Mouse (Mus musculus) lung, postnatal 0 days (tissue): ENCODE data around the gene Foxf1. TPM values are rescaled to one million over a fixed set of nuclear protein-coding genes. Genes with fewer than 3 reads are reported as not detected.

Experiments
- ATAC-seq: fragments of 200-750 bp; cut with Nextera tagmentation; 2 replicates; pipeline ENCODE4 v1.8.0; 2017; ENCODE audit warnings: moderate library complexity
- DNase-seq: peaks from one replicate; pipeline ENCODE4 v3.0.0-alpha.2; 2016; ENCODE audit warnings: low spot score
- H3K27ac ChIP-seq: fragments of 300-500 bp; sonication (generic); 2 replicates; pipeline ENCODE4 v1.5.1; 2014; ENCODE audit warnings: antibody characterized with exemption, mild to moderate bottlenecking, low read length, mixed read lengths
- H3K27me3 ChIP-seq: fragments of 300-500 bp; sonication (generic); replicated peaks from 2 replicates; pipeline ENCODE4 v1.6.1; 2014; ENCODE audit warnings: low read length, mixed read lengths; ENCODE audit not compliant: insufficient read depth
- H3K36me3 ChIP-seq: fragments of 300-500 bp; sonication (generic); 2 replicates; pipeline ENCODE4 v1.6.1; 2014; ENCODE audit warnings: low read length, mixed read lengths; ENCODE audit not compliant: insufficient read depth
- H3K4me1 ChIP-seq: fragments of 300-500 bp; sonication (generic); 2 replicates; pipeline ENCODE4 v1.6.1; 2014; ENCODE audit warnings: antibody characterized with exemption, low read depth, low read length, mixed read lengths; ENCODE audit not compliant: insufficient read depth
- H3K4me2 ChIP-seq: fragments of 300-500 bp; sonication (generic); replicated peaks from 2 replicates; pipeline ENCODE4 v1.6.1; 2014; ENCODE audit warnings: low read depth, mild to moderate bottlenecking, low read length, moderate library complexity, mixed read lengths
- H3K4me3 ChIP-seq: fragments of 300-500 bp; sonication (generic); 2 replicates; pipeline ENCODE4 v1.5.1; 2014; ENCODE audit warnings: low read depth, low read length
- H3K9ac ChIP-seq: fragments of 300-500 bp; sonication (generic); replicated peaks from 2 replicates; pipeline ENCODE4 v1.6.1; 2014; ENCODE audit warnings: low read depth, mild to moderate bottlenecking
- H3K9me3 ChIP-seq: fragments of 300-500 bp; sonication (generic); 2 replicates; pipeline ENCODE4 v1.6.1; 2016; ENCODE audit warnings: low read length, mixed read lengths
- CTCF ChIP-seq: IDR thresholded peaks from 2 replicates; pipeline ENCODE4 v1.5.1; 2016; ENCODE audit warnings: antibody characterized with exemption, mild to moderate bottlenecking
- EP300 ChIP-seq: IDR thresholded peaks from 2 replicates; pipeline ENCODE4 v1.6.1; 2016; ENCODE audit warnings: antibody characterized with exemption, mild to moderate bottlenecking, control low read depth
- WGBS: fragments of 180-500 bp; shearing (Covaris S2); extraction: QIAGEN DNeasy Blood & Tissue Kit; methylation state at CpG from one replicate; pipeline ENCODE4 v1.1.7; 2014; 5-methylcytosine and 5-hydroxymethylcytosine counted together
- polyA plus RNA-seq: library from polyadenylated mRNA; unstranded; fragments of >200 nt; fragmentation: Nextera tagmentation; extraction: Ambion mirVana; gene quantifications from 2 replicates; pipeline ENCODE4 v1.2.1, GENCODE M21; 2015

The Foxf1 gene
- polyA plus RNA-seq, 1 experiment from 2014 or later: 156 TPM

DNA sequence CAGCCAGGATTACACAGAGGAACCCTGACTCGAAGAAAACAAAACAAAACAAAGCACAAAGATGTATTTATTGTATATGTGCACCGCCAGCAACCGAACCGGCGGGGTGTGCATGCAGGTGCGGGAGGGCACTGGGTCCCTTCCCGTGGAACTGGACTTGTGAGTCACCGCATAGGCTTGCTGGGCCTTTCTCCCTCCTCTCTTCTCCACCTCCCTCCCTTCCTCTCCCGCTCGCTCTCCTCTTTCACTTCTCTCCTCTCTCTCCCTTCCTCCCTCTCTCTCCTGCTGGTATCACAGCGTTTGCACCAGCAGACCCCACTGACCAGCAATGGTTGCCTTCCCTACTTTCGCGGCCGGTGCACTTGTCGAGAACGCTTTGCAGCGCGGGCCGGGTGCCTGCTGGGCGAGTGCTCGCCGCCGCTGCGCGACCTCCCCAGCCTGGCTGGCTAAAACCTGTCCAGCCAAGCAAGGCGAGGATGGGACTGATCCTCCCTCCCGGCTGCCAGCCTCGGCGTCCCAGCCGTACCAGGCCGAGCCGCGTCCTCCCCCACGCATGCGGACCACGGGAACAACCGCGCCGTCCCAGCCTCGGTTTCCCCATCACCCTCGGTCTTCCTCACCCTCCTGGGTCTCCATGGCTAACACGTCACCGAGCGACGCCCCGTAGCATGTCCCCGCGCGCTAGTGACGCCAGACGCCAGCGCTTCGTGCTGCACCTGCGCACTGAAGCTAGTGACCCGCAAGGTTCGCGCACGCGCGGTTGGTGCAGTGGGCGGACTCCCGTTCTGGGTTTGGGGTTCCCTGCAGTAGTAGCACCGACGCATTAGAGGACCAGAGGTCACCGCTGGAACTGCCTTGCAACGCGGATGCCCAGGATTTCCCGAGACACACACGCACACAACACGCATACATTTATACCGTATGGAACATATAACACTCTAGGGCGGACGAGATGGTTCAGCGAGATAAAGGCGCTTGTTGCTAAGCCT is 23.8 kb downstream of the Foxf1 start, which contains the start of gene Mthfsd:
Mthfsd (minus strand) TSS at position 725 of the 989 bp plus-strand sequence.
- H3K9ac ChIP-seq: peak within 1 kb of the TSS; percentile 72
- TF ChIP-seq CTCF: no peak
- TF ChIP-seq EP300: no peak
- ATAC-seq (peak; percentile 95), DNase-seq (peak; percentile 98)
- H3K27me3 ChIP-seq: no peaks in the 10 kb centered on the region
- peak within 1 kb of the TSS; percentile 84 for H3K4me3 ChIP-seq
- H3K9me3 ChIP-seq: no peaks in the 10 kb centered on the region
- 2% methylated on average over 74 of the region's 75 CpGs for WGBS
- H3K4me1 ChIP-seq: no peaks in the 10 kb centered on the region; the same call in 1 of the 2 replicates
- 0 out of 2 replicates have a peak, but pooled peaks cover 4% of the 10 kb centered on the region for H3K36me3 ChIP-seq
- peak within 1 kb of the TSS; percentile 90 for H3K4me2 ChIP-seq
- peak within 1 kb of the TSS; percentile 86 for H3K27ac ChIP-seq

DNA sequence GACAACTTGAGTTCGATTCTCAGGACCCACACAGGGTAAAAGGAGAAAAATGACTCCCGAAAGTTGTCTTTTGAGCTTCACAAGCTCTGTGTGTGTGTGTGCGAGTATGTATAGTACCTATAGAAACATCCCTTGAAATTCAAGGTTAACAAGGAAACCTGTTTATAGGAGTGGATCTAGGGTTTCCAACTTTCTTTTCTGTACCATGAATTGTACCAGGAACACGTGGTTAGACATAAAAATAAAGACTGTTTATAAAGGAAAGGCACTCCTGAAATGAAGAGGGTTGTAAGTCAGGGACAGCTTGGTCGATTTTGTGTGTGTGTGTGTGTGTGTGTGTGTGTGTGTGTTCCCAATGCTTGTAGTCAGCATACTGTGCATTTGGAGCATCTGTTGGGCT is 24.5 kb downstream of the Foxf1 start:
- no peaks in the 10 kb centered on the region for H3K36me3 ChIP-seq
- no peak for TF ChIP-seq EP300
- TF ChIP-seq CTCF: no peak
- peak overlapping the region; percentile 90 for H3K4me2 ChIP-seq
- H3K27ac ChIP-seq: no peak overlapping the region
- no peak overlapping the region for H3K9ac ChIP-seq
- DNase-seq (no peak), ATAC-seq (no peak)
- H3K4me1 ChIP-seq: no peaks in the 10 kb centered on the region; the same call in 1 of the 2 replicates
- H3K27me3 ChIP-seq: peaks cover 4% of the 10 kb centered on the region; the same call in 1 of the 2 replicates
- peak overlapping the region; percentile 84 for H3K4me3 ChIP-seq
- WGBS: 5% methylated on average over 5 of the region's 5 CpGs
- H3K9me3 ChIP-seq: no peaks in the 10 kb centered on the region

DNA sequence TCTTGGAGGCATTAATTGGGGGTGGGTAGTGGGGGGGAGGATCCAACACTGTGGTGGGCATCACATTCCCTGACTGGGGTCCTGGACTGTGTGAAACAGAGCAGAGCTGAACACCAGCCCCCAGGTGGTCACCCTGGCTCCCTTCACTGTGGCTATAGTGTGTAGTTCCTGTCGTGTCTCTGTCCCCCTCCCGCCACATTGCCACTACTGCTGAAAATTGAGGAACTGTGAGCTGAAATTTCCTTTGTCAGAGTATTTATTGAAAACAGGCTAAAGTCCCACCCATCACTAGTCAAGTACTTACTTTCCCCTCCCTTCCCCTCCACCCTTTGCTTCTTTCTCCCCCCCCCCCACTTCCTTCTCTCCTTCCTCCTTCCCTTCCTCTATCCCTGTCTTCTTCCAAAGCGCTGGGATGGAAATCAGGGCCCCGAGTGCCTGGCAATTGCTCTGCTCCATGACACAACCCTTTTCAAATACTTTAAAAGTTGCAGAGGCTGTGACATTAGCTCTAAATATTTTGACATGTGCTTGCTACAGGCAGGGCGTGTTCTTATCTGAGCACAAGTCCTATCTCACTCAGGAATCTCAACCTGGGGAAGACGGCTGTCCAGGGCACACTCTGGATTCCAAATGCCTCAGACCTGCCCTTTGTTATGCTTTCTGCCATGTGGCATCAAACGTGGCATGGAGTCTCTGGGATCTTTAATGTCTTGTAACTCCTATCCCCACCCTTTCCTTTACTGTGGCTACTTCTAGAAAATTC is 27.1 kb downstream of the Foxf1 start:
- no peak overlapping the region for H3K9ac ChIP-seq
- no peak overlapping the region for H3K27ac ChIP-seq
- H3K36me3 ChIP-seq: no peaks in the 10 kb centered on the region
- no peaks in the 10 kb centered on the region for H3K9me3 ChIP-seq
- WGBS: 23% methylated on average over 7 of the region's 7 CpGs
- no peak for TF ChIP-seq EP300
- no peak for TF ChIP-seq CTCF
- H3K4me2 ChIP-seq: no peak overlapping the region
- H3K27me3 ChIP-seq: peaks cover 27% of the 10 kb centered on the region
- peaks cover 2% of the 10 kb centered on the region for H3K4me1 ChIP-seq
- ATAC-seq (no peak), DNase-seq (no peak)
- H3K4me3 ChIP-seq: no peak overlapping the region

- Histone ChIP-seq H3K36me3 (no peaks in the 10 kb centered on the region), H3K4me1 (peaks cover 11% of the 10 kb centered on the region), H3K4me3 (no peak overlapping the region), H3K4me2 (no peak overlapping the region), H3K9ac (no peak overlapping the region), H3K27ac (no peak overlapping the region), H3K9me3 (no peaks in the 10 kb centered on the region), H3K27me3 (peaks cover 47% of the 10 kb centered on the region)
- DNase-seq (peak; percentile 94), ATAC-seq (peak; percentile 51)
- 2% methylated on average over 21 of the region's 21 CpGs for WGBS
- TF ChIP-seq CTCF: peak; percentile 99
- TF ChIP-seq EP300: no peak
Observed at GRCm38 (mm10) chr8:121113261-121113660, 29.1 kb downstream of the Foxf1 start.

GRCm38 (mm10) chr8:121115136-121115535 is 30.9 kb downstream of the Foxf1 start:
- no peaks in the 10 kb centered on the region for H3K36me3 ChIP-seq
- no peak overlapping the region for H3K4me2 ChIP-seq
- 10% methylated on average over 25 of the region's 25 CpGs for WGBS
- H3K9me3 ChIP-seq: no peaks in the 10 kb centered on the region
- H3K4me1 ChIP-seq: peaks cover 11% of the 10 kb centered on the region
- H3K27me3 ChIP-seq: peaks cover 65% of the 10 kb centered on the region
- H3K4me3 ChIP-seq: no peak overlapping the region
- no peak overlapping the region for H3K9ac ChIP-seq
- H3K27ac ChIP-seq: no peak overlapping the region
- TF ChIP-seq CTCF (no peak), EP300 (no peak)
- no peak for DNase-seq
- no peak for ATAC-seq

GRCm38 (mm10) chr8:121115948-121116347 is 31.8 kb downstream of the Foxf1 start, which contains the start of gene Foxc2:
Foxc2 (plus strand) TSS chr8:121116171.
- no peak for TF ChIP-seq EP300
- 0 out of 2 replicates have a peak, but pooled peaks have one; percentile 11 for TF ChIP-seq CTCF
- Histone ChIP-seq H3K4me2 (peak within 1 kb of the TSS; percentile 91), H3K4me3 (peak within 1 kb of the TSS; percentile 50), H3K27ac (no peak within 1 kb of the TSS), H3K9ac (no peak within 1 kb of the TSS; the same call in 1 of the 2 replicates), H3K9me3 (no peaks in the 10 kb centered on the region), H3K27me3 (peaks cover 73% of the 10 kb centered on the region), H3K36me3 (no peaks in the 10 kb centered on the region), H3K4me1 (peaks cover 11% of the 10 kb centered on the region)
- ATAC-seq (peak; percentile 80), DNase-seq (peak; percentile 96)
- under 1% methylated on average over 19 of the region's 25 CpGs for WGBS
